Mouse (Mus musculus) urinary bladder, adult 18-20 months (tissue): ENCODE measurements around the gene Cox20.
"Not testable (repeated sequence)": the region's sequence is repeated elsewhere in the genome, so short reads cannot be mapped to it uniquely, and the experiment has no call there.

Experiments
- DNase-seq, 2 experiments: peaks; one replicate each; pipeline ENCODE4 v3.0.0; 2022; ENCODE audit warnings: low spot score in 2 of 2, mixed read lengths in 2 of 2

Gene Cox20

DNA sequence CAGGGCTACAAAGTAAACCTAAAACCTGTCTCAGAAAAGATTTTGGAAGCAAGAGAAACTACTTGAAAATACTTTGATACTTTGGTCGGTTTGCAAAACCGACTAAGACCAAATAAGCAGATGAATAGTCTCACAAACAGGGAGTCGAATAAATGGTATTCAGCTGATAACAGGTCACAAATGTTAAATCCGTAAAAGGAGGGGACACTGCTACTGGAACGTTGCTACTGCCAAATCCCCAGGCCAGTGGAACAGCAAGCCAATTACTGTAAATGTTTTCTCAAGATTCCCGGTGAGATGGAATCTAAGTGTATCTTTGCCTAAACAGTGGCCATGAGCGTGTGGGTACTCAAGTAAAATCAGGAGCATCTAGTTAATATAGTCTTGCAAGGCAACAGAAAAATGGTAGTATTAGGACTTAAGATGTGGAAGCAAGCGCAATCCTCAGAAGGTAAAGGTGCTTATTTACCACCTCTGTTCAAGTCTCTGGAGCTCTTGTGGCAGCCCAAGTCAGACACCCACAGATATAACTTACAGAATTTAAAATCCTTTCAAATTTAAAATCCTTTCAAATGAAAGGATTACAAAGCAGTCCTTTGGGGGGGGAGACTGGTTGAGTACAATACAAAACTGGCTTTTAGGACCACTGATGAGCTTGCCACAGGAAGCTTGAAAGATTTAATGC is 1.2 kb downstream of the Cox20 start:
- DNase-seq = no peak

GRCm38 (mm10) chr1:178320723-178321590 is 2.0 kb downstream of the Cox20 start:
- DNase-seq = no peak

DNA sequence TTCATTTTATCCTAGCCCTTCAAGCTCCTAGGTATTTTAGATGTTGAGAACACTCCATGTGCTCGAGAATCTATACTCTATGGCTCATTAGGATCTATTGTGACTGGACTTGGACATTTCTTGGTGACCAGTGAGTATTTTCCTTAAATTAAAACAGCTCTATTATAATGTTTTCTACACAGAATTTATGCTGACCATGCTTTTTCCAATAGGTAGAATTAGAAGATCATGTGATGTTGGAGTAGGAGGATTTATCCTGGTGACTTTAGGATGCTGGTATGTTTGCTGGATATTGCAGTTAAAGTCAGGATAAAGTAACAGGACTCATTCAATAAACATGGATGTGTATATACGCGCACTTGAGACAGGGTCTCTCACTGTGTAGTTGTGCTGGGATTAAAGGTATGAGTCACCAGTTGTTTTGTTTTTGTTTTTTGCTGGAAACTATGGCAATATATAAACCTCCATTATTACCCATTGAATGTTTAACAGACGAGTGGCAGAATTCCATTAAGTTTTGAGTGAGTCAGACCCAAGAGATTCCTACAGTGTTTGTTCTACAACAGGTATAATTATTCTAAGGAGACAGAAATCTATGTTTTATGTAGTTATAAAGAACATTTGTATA is 2.9 kb downstream of the Cox20 start:
- DNase-seq = no peak

- DNase-seq = no peak
These were observed 4.3 kb downstream of the Cox20 start for GRCm38 (mm10) chr1:178323235-178323634.

GRCm38 (mm10) chr1:178324568-178324967 is 5.6 kb downstream of the Cox20 start:
- no peak for DNase-seq

DNA sequence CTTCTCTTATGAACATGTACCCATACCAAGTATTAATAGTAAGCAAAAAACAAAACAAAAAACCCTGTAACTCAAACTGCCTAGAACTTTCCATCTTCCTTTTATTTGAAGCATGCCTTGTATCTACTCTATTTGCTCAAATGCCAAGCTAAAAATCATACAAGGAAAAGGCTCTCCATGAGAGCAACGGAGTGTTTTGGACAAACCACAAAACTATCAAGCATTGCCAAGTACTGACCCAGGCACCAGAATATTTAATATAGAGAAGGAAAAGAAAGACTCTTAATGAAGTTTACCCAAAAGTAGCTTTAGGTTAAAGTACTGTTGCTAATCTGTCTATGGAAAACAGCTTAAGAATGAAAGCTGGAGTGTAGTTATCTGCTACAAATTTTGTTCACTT is 7.4 kb downstream of the Cox20 start:
- no peak for DNase-seq

DNA sequence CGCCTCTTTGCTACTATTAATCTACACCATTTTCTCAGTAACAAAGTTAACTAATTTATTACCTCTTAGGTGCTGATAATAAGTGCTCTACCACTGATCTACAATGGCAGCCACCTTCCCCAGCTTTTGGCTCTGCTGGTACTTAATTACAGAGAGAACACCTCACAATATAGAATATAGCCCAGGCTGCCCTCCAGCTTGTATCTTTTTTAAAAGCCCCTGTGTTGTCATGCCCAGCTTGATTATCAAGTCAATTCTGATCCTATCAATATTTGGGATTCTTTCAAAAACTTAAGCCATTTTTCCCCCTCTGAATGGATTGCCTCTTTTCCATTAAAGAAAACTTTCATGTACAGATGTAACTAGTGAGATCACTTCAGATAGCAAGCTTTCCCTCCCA is 8.0 kb downstream of the Cox20 start:
- no peak for DNase-seq

- DNase-seq = no peak
These were observed 10.1 kb downstream of the Cox20 start for GRCm38 (mm10) chr1:178329017-178329416.

DNA sequence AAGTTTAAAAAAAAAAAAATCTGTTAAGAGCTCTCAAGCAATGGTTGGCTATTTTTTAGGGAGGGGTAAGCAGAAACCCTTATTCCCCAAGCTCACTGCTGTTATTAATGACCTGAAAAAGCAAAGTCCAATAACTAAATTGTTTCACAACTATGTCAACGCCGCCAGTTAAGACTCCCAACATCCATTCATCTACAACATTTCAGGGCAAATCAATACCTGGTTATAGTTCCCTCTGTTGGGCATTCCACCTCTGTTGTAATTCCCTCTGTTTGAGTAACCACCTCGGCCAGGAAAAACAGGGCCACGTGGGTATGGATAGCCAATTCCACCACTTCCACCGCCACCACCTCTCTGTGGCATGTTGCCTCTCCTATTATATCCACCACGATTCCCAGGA is 11.0 kb downstream of the Cox20 start:
- DNase-seq = no peak

GRCm38 (mm10) chr1:178335860-178336261 is 16.9 kb downstream of the Cox20 start:
- DNase-seq = no peak

DNA sequence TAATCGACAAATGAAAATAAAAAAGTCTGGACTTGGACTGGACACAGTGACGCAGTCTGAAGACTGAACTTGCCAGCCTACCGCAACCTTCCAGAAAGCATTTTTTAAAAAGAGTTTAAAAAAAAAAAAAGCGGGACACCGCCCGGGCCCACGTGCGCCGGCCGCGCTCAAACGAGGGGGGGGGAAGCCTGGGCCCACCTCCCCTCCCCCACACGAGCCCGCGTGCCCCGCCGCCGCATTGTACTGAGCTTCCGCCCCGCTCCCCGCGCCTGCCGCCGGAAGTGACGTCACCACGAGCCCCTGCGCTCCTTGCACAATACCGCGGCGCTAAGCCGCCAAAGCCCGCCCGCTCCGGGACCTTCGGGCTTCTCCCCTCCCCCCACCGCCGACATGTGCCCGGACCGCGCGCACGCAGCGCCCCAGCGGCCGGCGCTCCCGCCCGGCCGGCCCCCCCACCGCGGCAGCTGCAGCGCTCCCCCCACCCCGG is 17.4 kb downstream of the Cox20 start:
- peak; percentile 80 to 92 for DNase-seq

- DNase-seq = peak in 1 of 2 experiments; percentile 10
These were observed 18.0 kb downstream of the Cox20 start for GRCm38 (mm10) chr1:178336777-178337481.

- DNase-seq = peak; percentile 89 to 94
These were observed 18.8 kb downstream of the Cox20 start, which contains the start of gene Hnrnpu for GRCm38 (mm10) chr1:178337551-178338317. Hnrnpu (minus strand) TSS chr1:178337797.

- peak; percentile 12 to 41 for DNase-seq
These were observed 19.4 kb downstream of the Cox20 start for GRCm38 (mm10) chr1:178338318-178338641.

DNA sequence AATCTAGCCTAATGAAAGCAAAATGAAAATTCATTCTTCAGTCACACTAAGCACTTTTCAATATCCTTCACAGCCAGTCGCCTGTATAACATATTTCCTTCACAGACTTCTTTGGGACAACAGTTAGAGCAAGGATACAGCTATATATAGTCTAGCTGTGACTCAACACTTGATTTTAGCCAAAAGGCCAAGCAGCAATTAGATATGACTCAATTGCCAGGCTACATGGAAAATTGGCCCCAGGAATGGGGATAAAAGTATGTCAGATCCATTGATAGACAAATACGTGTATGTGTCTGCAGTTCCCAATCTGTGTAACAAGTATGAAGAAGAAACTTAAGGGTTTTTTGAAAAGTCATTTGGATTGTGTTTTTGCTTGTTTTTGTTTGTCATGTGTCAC is 21.3 kb downstream of the Cox20 start:
- no peak for DNase-seq

DNA sequence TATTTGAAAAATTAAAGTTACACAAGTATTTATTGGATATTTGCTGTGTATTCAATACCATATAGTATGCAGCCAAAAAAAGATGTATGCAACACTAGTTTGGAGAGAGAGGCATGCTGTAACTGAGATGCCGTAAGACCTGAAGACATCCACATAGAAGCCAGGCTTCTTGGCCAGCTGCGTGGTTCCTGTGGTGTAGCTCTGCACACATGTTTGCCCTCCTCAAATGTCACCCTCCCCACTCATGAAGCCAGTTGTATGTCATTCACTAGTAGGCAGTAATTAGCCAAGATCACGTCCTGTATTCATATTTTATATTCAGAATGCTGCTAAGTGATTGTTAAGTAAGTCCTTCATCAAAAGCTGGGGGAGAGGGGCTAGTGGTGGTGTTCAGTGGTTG is 22.5 kb downstream of the Cox20 start:
- DNase-seq = no peak

- no peak for DNase-seq
These were observed 23.1 kb downstream of the Cox20 start for GRCm38 (mm10) chr1:178342063-178342462.

GRCm38 (mm10) chr1:178342612-178343011 is 23.7 kb downstream of the Cox20 start:
- DNase-seq = no peak

DNA sequence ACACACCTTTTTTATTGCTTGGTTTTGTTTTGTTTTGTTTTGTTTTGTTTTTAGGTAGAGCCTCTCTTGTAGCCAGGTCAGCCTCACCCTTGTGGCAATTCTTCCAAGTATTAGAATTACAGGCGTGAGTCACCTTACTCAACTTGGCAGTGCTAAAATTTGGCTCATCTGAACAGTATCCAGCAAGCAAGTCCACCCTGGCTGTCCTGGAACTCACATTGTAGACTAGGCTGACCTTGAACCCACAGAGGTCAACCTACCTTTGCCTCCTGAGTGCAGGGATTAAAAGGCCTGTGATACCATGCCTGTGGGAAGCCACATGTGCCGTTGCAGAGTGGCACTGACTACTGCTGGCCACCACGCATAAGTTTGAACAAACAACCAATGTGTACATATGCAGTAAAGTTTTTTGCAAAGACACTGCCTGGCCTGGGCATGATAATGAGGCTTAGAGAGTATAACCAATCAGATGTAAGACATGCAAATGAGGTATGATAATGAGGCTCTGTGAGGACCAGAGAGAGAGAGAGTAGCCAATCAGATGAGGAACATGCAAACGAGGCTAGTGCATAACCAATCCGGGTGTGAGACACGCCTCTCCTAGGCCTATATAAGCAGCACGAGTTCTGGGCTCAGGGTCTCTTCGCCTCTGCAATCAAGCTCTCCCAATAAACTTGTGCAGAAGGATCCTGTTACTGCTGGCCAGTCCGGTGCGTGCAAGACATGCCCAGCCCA is 25.3 kb downstream of the Cox20 start:
- DNase-seq = not testable (repeated sequence)

GRCm38 (mm10) chr1:178350792-178351191 is 31.9 kb downstream of the Cox20 start:
- DNase-seq = no peak
